Mouse (Mus musculus): ENCODE data around the gene Galm.

The Galm gene

DNA sequence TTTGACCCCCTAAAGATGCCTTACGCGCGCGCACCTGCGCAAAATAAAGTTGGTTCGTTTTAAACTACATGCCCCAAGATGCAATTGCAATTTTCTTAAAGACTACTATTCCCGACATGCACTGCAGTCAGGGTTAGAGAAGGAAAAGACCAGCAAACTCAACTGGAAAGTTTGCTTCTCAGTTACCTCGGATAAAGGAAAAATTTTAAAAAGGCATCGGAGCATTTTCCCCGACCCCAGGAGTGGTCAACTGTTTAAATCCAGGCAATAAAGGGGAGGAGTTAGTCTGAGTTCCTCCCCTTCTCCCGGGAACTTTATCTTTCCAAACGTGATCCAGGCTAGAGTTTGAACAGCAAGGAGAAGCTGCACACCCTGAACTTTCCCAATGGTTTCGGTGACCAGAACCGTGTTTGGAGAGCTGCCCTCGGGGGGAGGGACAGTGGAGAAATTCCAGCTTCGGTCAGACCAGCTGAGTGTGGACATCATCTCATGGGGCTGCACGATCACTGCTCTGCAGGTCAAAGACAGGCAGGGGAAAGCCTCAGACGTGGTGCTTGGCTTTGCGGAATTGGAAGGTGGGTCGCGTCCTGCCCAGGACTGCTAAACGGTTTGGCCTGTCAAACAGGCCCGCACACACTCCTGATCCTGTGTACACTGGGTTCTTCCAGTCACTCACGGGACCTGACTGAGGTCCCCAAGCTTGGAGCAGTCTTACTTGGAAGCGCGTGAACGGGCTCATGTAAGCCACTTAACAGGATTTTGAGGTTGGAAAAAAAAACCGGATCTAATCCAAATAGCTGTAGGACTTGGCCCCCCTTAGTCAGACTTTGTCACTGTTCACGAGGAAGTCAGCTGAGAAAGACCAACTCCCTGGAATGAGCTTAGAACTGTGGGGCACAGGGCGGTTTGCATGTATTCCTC, at the start of gene Galm:
TSS of gene Galm (plus strand) at position 141 of the 921 bp plus-strand sequence.
- peak; percentile 33 for DNase-seq

DNA sequence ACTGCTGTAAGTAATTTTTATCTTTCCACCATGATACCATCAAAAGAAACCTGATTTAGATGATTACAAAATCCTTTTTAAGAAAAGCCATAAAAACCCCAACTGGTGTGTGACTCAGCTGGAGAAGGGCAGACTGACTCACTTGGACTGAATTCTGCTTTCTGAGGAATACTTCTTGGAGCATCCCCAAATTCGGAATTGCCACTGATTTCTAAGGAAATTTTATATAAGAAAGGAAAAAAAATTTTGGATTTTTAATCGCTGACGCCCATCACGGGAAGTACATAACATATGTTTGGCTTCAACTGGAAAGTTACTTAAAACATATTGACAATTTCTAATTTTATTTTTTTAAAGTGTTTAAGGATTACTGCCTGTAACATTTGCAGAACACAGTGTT, 48.5 kb upstream of the Galm start:
- DNase-seq = no peak

GRCm38 (mm10) chr17:80083223-80083622, 44.0 kb upstream of the Galm start:
- DNase-seq = no peak

DNA sequence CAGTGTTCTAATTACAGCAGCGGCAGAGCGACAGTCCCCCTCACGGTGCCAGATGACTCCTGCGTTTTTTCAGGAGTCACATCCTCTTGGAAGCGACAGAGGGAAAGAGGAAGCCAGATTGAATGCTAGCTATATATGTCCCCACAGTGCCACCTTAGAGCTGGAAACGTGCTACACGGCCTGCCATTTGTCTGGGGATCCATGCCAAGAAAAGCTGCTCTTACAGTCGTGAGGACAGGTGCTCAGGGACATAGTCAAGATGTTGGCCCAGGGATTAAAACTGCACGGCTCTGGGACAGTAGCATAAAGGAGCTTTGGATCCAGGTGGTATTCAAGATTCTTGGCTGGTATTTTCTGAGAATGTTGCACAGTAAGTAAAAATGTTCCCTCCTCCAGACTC, 42.8 kb upstream of the Galm start:
- peak; percentile 15 for DNase-seq

DNA sequence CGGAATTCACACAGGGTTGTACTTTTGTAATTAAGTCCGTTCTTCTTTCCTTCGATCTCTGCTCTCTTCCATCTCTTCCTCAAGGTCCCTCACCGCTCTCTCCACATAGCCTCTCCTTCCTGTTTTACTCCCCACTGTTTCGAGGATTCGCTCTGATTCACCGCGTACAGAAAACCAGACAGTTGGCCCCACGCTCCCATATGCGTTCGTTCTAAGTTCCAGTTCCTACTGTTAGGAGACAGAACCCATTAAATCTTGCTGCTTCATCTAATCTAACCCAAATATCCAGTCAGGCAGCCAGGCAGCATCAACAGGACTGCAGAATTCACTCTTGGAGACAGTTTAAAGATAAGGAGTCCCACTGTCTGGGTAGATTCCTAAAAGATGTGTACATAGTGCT, 40.7 kb upstream of the Galm start:
- no peak for DNase-seq

GRCm38 (mm10) chr17:80088168-80088567, 39.1 kb upstream of the Galm start:
- no peak for DNase-seq

GRCm38 (mm10) chr17:80090551-80090950, 36.7 kb upstream of the Galm start:
- no peak for DNase-seq

- DNase-seq = no peak
These were observed 35.3 kb upstream of the Galm start for GRCm38 (mm10) chr17:80091879-80092549.

GRCm38 (mm10) chr17:80095254-80095899, 31.9 kb upstream of the Galm start:
- DNase-seq = no peak

DNA sequence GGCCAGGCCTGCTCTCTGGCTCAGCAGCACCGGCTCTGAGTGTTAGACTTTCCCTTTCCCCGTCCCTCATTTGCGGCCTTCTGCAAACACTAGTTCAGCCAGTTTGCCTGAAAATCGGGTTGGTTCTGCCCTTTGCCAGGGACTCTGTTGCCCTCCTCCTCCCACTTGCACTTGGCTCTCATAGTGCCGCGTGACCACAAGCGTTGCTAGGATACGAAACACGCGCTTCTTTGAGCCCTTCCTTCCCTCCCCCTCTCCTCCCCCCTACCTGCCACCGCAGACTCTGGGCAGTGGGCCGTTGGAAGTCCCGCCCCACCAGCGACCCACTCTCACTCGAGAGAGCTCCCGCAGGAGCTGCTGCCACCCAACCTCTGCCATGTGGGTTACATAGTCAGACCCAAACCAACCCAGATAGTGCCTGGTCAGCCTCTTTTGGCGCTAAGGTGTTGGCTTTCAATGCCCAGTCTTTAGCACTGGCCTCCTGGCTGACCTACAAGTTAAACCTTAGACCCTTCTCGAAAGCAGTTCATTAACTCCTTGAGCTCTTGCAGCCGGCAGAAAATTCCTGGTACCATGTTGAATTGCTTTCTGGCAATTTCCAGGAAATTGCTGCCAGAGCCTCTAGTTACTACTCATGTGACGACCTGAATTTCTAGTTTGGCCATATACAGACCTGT, 31.1 kb upstream of the Galm start:
- peak; percentile 8 for DNase-seq

GRCm38 (mm10) chr17:80096720-80097114, 30.6 kb upstream of the Galm start:
- DNase-seq = no peak

DNA sequence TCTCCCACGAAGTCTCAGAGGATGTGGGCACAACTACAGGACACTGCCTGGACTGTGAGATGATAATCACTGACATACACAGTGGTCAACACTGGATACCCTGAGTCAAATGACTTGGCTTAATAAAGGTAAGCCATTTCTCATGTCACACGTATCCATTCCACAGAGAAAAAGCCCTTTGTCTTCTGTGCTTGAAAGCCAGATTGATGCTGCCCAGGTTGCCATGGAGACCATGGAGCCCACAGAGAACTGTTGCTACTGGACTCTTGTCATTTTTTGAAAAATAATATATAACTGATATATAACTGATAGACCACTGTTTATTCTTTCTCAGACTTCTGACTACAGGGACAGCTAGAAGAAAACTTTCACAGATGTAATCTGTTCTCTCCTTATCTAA, 30.1 kb upstream of the Galm start:
- DNase-seq = no peak

DNA sequence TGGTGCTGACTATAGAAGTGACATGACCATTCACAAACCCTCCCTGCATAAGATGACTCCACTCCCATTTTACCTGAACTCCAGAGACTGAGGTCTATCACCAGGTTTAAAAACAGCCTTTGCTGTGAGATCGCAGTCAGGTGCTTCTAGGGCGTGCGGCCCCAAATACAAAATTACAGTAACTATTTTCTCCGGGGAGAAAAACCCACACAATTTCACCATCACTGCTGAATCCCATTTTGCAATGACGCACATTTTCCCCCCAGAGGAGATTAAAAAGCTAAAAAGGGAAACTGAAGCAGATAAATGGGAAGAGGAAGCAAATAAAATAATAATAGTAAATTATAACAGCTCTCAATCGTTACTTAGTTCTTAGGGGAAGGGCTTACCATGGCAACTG, 27.4 kb upstream of the Galm start:
- DNase-seq = no peak

DNA sequence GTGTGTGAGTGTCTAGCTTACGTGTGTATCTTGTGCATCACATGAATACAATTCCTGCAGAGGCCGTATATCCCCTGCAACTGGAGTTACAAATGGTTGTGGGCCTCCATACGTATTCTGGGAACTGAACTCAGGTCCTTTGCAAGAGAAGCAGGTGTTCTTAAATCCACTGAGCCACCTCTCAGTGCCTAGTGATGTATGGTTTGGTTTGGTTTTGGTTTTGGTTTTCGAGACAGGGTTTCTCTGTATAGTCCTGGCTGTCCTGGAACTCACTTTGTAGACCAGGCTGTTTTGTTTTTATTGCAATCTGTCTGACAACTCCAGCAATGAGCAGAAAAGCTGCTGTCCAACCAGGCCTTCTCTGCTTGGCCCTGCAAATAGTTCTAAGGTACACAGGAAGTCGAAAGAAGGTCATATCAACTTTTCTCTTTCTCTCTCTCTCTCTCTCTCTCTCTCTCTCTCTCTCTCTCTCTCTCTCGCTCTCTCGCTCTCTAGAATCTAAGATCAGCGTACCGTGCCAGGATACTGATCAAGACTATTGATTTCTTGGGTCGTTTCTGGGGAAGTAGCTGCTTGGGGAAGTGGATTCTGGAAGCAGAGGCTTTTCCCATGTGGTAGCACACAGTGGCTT, 21.8 kb upstream of the Galm start:
- no peak for DNase-seq

DNA sequence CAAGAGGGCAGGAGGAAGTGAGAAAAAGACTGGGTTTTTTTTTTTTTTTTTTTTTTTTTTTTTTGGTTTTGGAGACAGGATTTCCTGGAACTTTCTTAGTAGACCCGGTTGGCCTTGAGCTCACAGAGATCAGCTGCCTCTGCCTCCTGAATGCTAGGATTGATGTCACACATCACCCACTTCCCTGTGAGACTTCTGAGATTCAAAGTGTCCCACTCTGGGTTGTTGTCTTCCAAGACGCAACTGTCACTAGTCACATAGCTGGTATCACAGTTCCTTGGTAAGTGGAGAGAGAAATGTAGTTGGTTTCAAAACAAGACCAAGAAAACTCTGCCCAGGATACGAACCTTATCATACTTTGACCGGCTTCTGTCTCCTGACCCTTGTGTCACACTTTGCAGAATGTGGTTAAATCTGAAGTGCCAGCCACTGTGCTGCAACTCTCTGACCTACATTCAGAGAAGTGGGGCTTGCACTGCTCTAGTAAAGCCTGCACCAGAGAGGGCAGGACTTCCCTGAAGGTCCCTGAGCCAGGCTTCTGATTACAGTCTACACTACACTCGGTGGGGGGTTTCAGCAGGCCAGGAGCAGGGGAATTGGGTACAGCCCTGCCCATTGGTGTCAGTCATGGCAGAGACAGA, 14.5 kb upstream of the Galm start:
- DNase-seq = no peak

DNA sequence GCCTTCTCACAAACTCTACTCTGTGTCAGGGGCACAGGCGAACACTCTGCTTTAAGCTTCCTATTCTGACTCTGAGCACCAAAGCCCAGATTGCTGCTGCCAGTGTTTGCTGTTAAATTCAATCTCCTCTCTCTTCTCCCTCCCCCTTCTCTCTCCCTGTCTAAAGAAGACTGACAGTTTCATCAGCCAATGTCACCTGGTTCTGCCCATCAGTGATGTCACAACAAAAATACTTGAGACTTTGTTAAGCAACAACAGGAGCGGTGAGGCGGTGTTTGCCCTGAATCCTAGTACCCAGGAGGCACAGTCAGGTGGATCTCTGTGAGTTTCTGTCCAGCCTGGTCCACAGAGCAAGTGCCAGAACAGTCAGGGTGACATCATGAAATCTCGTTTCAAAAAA, 13.8 kb upstream of the Galm start:
- DNase-seq = no peak

GRCm38 (mm10) chr17:80120396-80120795, 6.9 kb upstream of the Galm start:
- no peak for DNase-seq

- DNase-seq = no peak
These were observed 5.4 kb upstream of the Galm start for GRCm38 (mm10) chr17:80121833-80122232.

DNA sequence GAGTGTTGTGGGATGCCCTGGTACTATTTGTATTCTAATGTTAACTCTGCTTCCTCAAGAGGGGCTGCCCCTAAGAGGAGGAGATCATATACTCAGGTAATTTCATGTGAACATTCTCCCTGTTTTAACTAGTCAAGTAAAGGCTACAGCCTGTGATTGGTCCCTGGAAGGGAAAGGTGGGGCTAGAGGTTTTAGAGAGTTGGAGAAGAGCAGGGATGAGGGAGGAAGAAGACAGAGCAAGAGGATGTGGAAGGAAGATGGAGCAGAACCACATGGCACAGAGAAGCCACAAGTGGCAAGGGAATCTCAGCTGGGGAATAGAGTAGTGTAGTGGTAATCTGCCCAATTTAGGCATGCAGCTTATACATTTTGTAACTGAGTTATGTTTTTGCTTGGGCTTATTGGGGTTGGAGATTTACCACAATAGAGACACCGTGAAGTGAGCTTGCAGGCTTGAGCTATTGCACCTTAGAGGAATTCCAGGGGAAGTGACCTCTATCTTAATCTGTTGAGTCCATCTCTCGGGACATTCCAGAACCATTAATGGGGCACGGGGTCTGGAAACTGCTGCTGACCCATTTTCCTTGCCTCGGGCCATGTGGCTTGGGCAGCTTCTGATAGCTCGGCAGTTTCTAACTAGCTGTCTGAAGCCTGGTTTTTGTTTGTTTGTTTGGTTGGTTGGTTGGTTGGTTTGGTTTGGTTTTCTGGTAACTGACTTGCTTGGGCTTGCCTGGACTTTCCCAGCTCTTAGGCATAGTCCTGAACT, 2.1 kb upstream of the Galm start:
- DNase-seq = no peak

DNA sequence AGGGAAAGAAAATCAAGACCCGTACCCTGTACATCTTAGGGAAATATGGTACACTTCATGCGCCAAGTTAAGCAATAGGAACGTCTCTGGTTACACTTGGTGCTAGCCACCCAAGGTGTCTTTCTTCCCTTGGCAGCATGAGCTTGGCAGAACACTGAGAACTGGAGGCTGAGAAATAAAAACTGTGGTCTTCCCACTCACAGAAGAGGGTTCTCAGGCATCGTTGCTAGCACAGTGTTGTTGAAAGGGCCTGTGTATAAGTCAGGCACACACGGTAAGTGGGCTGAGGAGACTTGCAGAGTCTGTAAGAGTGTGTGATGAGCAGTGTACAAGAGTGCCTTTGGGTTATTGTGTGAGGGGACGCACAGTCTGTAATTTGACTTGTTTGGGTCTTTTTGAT, 1.1 kb upstream of the Galm start:
- no peak for DNase-seq

DNA sequence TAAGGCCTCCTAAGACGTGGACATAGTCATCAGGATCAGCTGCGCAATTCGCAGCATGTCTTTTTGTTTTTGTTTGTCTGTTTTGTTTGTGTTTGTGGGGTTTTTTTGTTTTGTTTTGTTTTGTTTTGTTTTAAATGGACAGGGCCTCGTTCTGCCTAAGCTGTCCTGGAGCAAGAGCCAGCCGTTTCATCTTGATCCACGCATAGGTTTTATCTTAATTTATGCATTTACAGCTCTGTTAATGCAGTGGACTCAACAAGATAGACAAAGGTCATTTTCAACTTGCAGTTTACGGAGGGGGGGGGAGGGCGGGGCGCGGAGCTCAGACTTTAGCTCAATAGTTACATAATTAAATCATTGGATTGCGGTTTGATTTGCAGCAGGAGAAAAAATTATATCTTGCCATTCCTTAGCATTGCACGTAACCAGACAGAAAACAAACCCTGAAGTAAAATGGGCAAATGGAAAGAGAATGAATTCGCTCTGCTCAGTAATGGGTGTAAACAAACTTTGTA, 1.3 kb downstream of the Galm start:
- no peak for DNase-seq

Data from cerebellum, adult 11-12 months (tissue).